Comparison of ENCODE assay signal across 8 mouse cellular contexts in genomic region chr9:119093419-119094295, GRCm38 (mm10). TPM values are rescaled to one million over a fixed set of nuclear protein-coding genes. Genes with fewer than 3 reads are reported as not detected.
DNase-seq lines count a peak whose midpoint lies in the region; ATAC-seq and TF ChIP-seq lines count a peak whose summit lies in the region.

Gene Plcd1 (minus strand): TSS chr9:119093502.

- WGBS in heart, embryonic 11.5 days (ENCODE audit: insufficient replicate concordance), result 8% methylated on average over 45 of the region's 45 CpGs
- 9% methylated on average over 45 of the region's 45 CpGs for WGBS in kidney, embryonic 15.5 days
- 8% methylated on average over 45 of the region's 45 CpGs for WGBS in limb, embryonic 15.5 days
- 8% methylated on average over 42 of the region's 45 CpGs for WGBS in midbrain, embryonic 16.5 days

- TF ChIP-seq POLR2A in testis, adult 2 months (IDR thresholded peaks at IDR 0.05; ENCODE audit: control insufficient read depth, low read depth, low read length), result peak; percentile 58

- ATAC-seq in heart, embryonic 11.5 days (replicated peaks; ENCODE audit: insufficient number of reproducible peaks, low FRiP score, low TSS enrichment), result peak; percentile 81
- peak; percentile 89 for ATAC-seq in kidney, embryonic 15.5 days (replicated peaks; ENCODE audit: low FRiP score)
- peak; percentile 85 for ATAC-seq in limb, embryonic 15.5 days (ENCODE audit: insufficient number of reproducible peaks, low FRiP score, low TSS enrichment, low read depth)
- peak; percentile 87 for ATAC-seq in midbrain, embryonic 16.5 days

- peaks cover 22% of the 10 kb centered on the region for H3K4me1 ChIP-seq in heart, embryonic 11.5 days (ENCODE audit: control insufficient read depth, insufficient read depth, low read length)
- peaks cover 44% of the 10 kb centered on the region for H3K4me1 ChIP-seq in kidney, embryonic 15.5 days
- peaks cover 50% of the 10 kb centered on the region for H3K4me1 ChIP-seq in limb, embryonic 15.5 days
- H3K4me1 ChIP-seq in midbrain, embryonic 16.5 days (ENCODE audit: control insufficient read depth, insufficient read depth, low read length), result peaks cover 9% of the 10 kb centered on the region; the same call in 1 of the 2 replicates
- peaks cover 7% of the 10 kb centered on the region for H3K4me1 ChIP-seq in testis, adult 2 months (ENCODE audit: control insufficient read depth, insufficient read depth, low read length)

- peaks cover 15% of the 10 kb centered on the region for H3K27me3 ChIP-seq in heart, embryonic 11.5 days (ENCODE audit: control insufficient read depth, insufficient read depth, low read length)
- H3K27me3 ChIP-seq in kidney, embryonic 15.5 days, result peaks cover 17% of the 10 kb centered on the region; the same call in 1 of the 2 replicates
- no peaks in the 10 kb centered on the region for H3K27me3 ChIP-seq in limb, embryonic 15.5 days
- peaks cover 9% of the 10 kb centered on the region; the same call in 1 of the 2 replicates for H3K27me3 ChIP-seq in midbrain, embryonic 16.5 days (ENCODE audit: control insufficient read depth, insufficient read depth, low read depth, low read length)
- H3K27me3 ChIP-seq in testis, adult 2 months (ENCODE audit: control insufficient read depth, insufficient read depth, low read length), result no peaks in the 10 kb centered on the region; the same call in 1 of the 2 replicates

- no peaks in the 10 kb centered on the region for H3K9me3 ChIP-seq in heart, embryonic 11.5 days (replicated peaks; ENCODE audit: control insufficient read depth, low read length)
- H3K9me3 ChIP-seq in kidney, embryonic 15.5 days (replicated peaks), result no peaks in the 10 kb centered on the region
- H3K9me3 ChIP-seq in limb, embryonic 15.5 days, result no peaks in the 10 kb centered on the region
- H3K9me3 ChIP-seq in midbrain, embryonic 16.5 days (replicated peaks; ENCODE audit: control insufficient read depth, low read length, poor library complexity, severe bottlenecking), result no peaks in the 10 kb centered on the region

- H3K36me3 ChIP-seq in heart, embryonic 11.5 days (ENCODE audit: control insufficient read depth, insufficient read depth, low read length), result no peaks in the 10 kb centered on the region
- no peaks in the 10 kb centered on the region for H3K36me3 ChIP-seq in kidney, embryonic 15.5 days
- no peaks in the 10 kb centered on the region for H3K36me3 ChIP-seq in limb, embryonic 15.5 days
- H3K36me3 ChIP-seq in midbrain, embryonic 16.5 days (ENCODE audit: control insufficient read depth, insufficient read depth, low read length), result no peaks in the 10 kb centered on the region
- no peaks in the 10 kb centered on the region for H3K36me3 ChIP-seq in testis, adult 2 months (ENCODE audit: control insufficient read depth, insufficient read depth, low read length)

- peak within 1 kb of the TSS; percentile 95 for H3K4me2 ChIP-seq in heart, embryonic 11.5 days
- peak within 1 kb of the TSS; percentile 93 for H3K4me2 ChIP-seq in kidney, embryonic 15.5 days
- H3K4me2 ChIP-seq in limb, embryonic 15.5 days, result peak within 1 kb of the TSS; percentile 77
- peak within 1 kb of the TSS; percentile 64 for H3K4me2 ChIP-seq in midbrain, embryonic 16.5 days (ENCODE audit: low read length)

- no peak within 1 kb of the TSS; the same call in 1 of the 2 replicates for H3K27ac ChIP-seq in heart, embryonic 11.5 days (ENCODE audit: low read depth, low read length)
- peak within 1 kb of the TSS; percentile 52 for H3K27ac ChIP-seq in kidney, embryonic 15.5 days
- peak within 1 kb of the TSS; percentile 92 for H3K27ac ChIP-seq in limb, embryonic 15.5 days
- H3K27ac ChIP-seq in midbrain, embryonic 16.5 days (ENCODE audit: low read length), result no peak within 1 kb of the TSS
- H3K27ac ChIP-seq in testis, adult 2 months (ENCODE audit: control insufficient read depth, insufficient read depth, low read depth, low read length), result no peak within 1 kb of the TSS

- DNase-seq in spleen, adult 18-20 months, result peak; percentile 32 to 49
- DNase-seq in spleen, adult 12 weeks (ENCODE audit: low spot score), result no peak
- peak; percentile 73 for DNase-seq in fibroblast of lung, adult 2 months (ENCODE audit: low read depth)

- H3K9ac ChIP-seq in heart, embryonic 11.5 days (ENCODE audit: low read depth, low read length), result peak within 1 kb of the TSS; percentile 75
- peak within 1 kb of the TSS; percentile 56 for H3K9ac ChIP-seq in kidney, embryonic 15.5 days
- H3K9ac ChIP-seq in limb, embryonic 15.5 days, result peak within 1 kb of the TSS; percentile 47
- H3K9ac ChIP-seq in midbrain, embryonic 16.5 days (ENCODE audit: low read depth, low read length), result peak within 1 kb of the TSS; percentile 62

- no peak for TF ChIP-seq CTCF in testis, adult 2 months (IDR thresholded peaks at IDR 0.05; ENCODE audit: control insufficient read depth, insufficient read depth, insufficient replicate concordance, low read depth, low read length)

- H3K4me3 ChIP-seq in heart, embryonic 11.5 days (ENCODE audit: low read depth, low read length), result peak within 1 kb of the TSS; percentile 63
- peak within 1 kb of the TSS; percentile 61 for H3K4me3 ChIP-seq in kidney, embryonic 15.5 days (replicated peaks)
- H3K4me3 ChIP-seq in limb, embryonic 15.5 days, result peak within 1 kb of the TSS; percentile 67
- H3K4me3 ChIP-seq in midbrain, embryonic 16.5 days (ENCODE audit: low read depth, low read length), result peak within 1 kb of the TSS; percentile 50
- H3K4me3 ChIP-seq in testis, adult 2 months (ENCODE audit: control insufficient read depth, low read depth, low read length), result peak within 1 kb of the TSS; percentile 61

RNA-seq across cellular contexts. Expression of gene Plcd1, which starts in this region (rescaled TPM):
- polyA plus RNA-seq in heart, embryonic 11.5 days (2014; fragmentation: Nextera tagmentation; extraction: Ambion mirVana), result 18.0 and 18.2 TPM in 2 replicates
- 20.0 and 20.1 TPM in 2 replicates for polyA plus RNA-seq in kidney, embryonic 15.5 days (2015; fragmentation: Nextera tagmentation; extraction: Ambion mirVana)
- polyA plus RNA-seq in limb, embryonic 15.5 days (2015; fragmentation: Nextera tagmentation; extraction: Ambion mirVana), result 55.5 and 57.7 TPM in 2 replicates
- polyA plus RNA-seq in midbrain, embryonic 16.5 days (2015; fragmentation: Nextera tagmentation; extraction: Ambion mirVana), result 15.9 and 16.9 TPM in 2 replicates
- 13.4 and 13.9 TPM in 2 replicates for polyA plus RNA-seq in testis, adult 2 months (2012; rRNA removed)

Comparison
In these comparisons a context has a peak if more than half of its experiments do, and no peak if none do; other contexts are left out.
1. H3K27ac ChIP-seq: peak in kidney, embryonic 15.5 days (single experiment) and limb, embryonic 15.5 days (single experiment); none in heart, embryonic 11.5 days (single experiment), midbrain, embryonic 16.5 days (single experiment) and testis, adult 2 months (single experiment).
2. Peak in every context shown above with its lines, with median percentiles within 50 percentile points of each other: ATAC-seq, H3K4me2 ChIP-seq, H3K4me3 ChIP-seq and H3K9ac ChIP-seq.